Comparison of ENCODE assay signal across 10 mouse cellular contexts in genomic region chr19:46562581-46563515, GRCm38 (mm10). TPM values are rescaled to one million over a fixed set of nuclear protein-coding genes. Genes with fewer than 3 reads are reported as not detected.
A peak's percentile ranks its signal among the peaks of the same experiment; 100 is the strongest.
DNase-seq lines count a peak whose midpoint lies in the region; ATAC-seq lines count a peak whose summit lies in the region.
"Had no signal": no experiment of that assay in that cellular context is flagged by ENCODE, and none has a peak within 500 bp of the region (broad histone marks: within the 10 kb centered on the region; RNA-seq: fewer than 3 reads in every experiment).

No protein-coding gene starts in this region.

- H3K4me1 ChIP-seq in midbrain, embryonic 11.5 days (ENCODE audit: control insufficient read depth, insufficient read depth, low read length), result no peaks in the 10 kb centered on the region
- 0 out of 2 replicates have a peak, but pooled peaks cover 3% of the 10 kb centered on the region for H3K4me1 ChIP-seq in midbrain, embryonic 13.5 days (replicated peaks)
- peaks cover 28% of the 10 kb centered on the region for H3K4me1 ChIP-seq in heart, embryonic 10.5 days

- no peak for ATAC-seq in midbrain, embryonic 11.5 days (ENCODE audit: low FRiP score)
- no peak for ATAC-seq in midbrain, embryonic 13.5 days
- ATAC-seq in CD4-positive, CD25-positive, alpha-beta regulatory T cell, adult 4 months, result no peak
- ATAC-seq: forebrain, embryonic 13.5 days had no signal

- WGBS in midbrain, embryonic 11.5 days, result 90% methylated on average over 14 of the region's 14 CpGs
- 88% methylated on average over 14 of the region's 14 CpGs for WGBS in midbrain, embryonic 13.5 days
- 68% methylated on average over 14 of the region's 14 CpGs for WGBS in heart, embryonic 10.5 days

- H3K27me3 ChIP-seq in midbrain, embryonic 11.5 days (ENCODE audit: control insufficient read depth, insufficient read depth, low read length), result no peaks in the 10 kb centered on the region
- no peaks in the 10 kb centered on the region for H3K27me3 ChIP-seq in midbrain, embryonic 13.5 days
- no peaks in the 10 kb centered on the region for H3K27me3 ChIP-seq in heart, embryonic 10.5 days (ENCODE audit: insufficient read depth, poor library complexity, severe bottlenecking)
- H3K27me3 ChIP-seq in splenic B cell, adult 2 months (ENCODE audit: control insufficient read depth, insufficient read depth, low read length, poor library complexity, severe bottlenecking), result no peaks in the 10 kb centered on the region
- H3K27me3 ChIP-seq: forebrain, embryonic 13.5 days; intestine, embryonic 15.5 days; liver, embryonic 13.5 days had no signal

- H3K4me3 ChIP-seq in midbrain, embryonic 11.5 days (ENCODE audit: low read depth, low read length), result no peak overlapping the region
- H3K4me3 ChIP-seq in midbrain, embryonic 13.5 days (replicated peaks), result no peak overlapping the region
- H3K4me3 ChIP-seq in heart, embryonic 10.5 days, result no peak overlapping the region
- H3K4me3 ChIP-seq: forebrain, embryonic 13.5 days; intestine, embryonic 15.5 days; liver, embryonic 13.5 days had no signal

- peak; percentile 81 for DNase-seq in midbrain, embryonic 11.5 days (ENCODE audit: low spot score, missing footprints)
- DNase-seq in cerebellum, postnatal 25 days, result peak; percentile 72 to 81
- DNase-seq in heart, embryonic 10.5 days (ENCODE audit: low spot score), result no peak
- peak; percentile 13 for DNase-seq in splenic B cell, adult 2 months (ENCODE audit: low read depth, low spot score)
- no peak for DNase-seq in adipocyte (ENCODE audit: low spot score)

- no peak overlapping the region for H3K9ac ChIP-seq in midbrain, embryonic 11.5 days (ENCODE audit: low read length)
- no peak overlapping the region for H3K9ac ChIP-seq in midbrain, embryonic 13.5 days (replicated peaks)
- H3K9ac ChIP-seq: forebrain, embryonic 13.5 days; intestine, embryonic 15.5 days; liver, embryonic 13.5 days had no signal

- H3K4me2 ChIP-seq in midbrain, embryonic 11.5 days, result no peak overlapping the region
- H3K4me2 ChIP-seq in midbrain, embryonic 13.5 days (replicated peaks), result no peak overlapping the region
- H3K4me2 ChIP-seq: forebrain, embryonic 13.5 days; intestine, embryonic 15.5 days; liver, embryonic 13.5 days had no signal

- no peak overlapping the region for H3K27ac ChIP-seq in midbrain, embryonic 11.5 days (ENCODE audit: low read depth, low read length)
- H3K27ac ChIP-seq in midbrain, embryonic 13.5 days, result no peak overlapping the region
- H3K27ac ChIP-seq in heart, embryonic 10.5 days, result peak overlapping the region; percentile 70
- H3K27ac ChIP-seq: forebrain, embryonic 13.5 days; intestine, embryonic 15.5 days; liver, embryonic 13.5 days had no signal

- H3K9me3 ChIP-seq in midbrain, embryonic 11.5 days (ENCODE audit: control insufficient read depth, low read length), result no peaks in the 10 kb centered on the region
- no peaks in the 10 kb centered on the region for H3K9me3 ChIP-seq in midbrain, embryonic 13.5 days
- H3K9me3 ChIP-seq in heart, embryonic 10.5 days, result no peaks in the 10 kb centered on the region
- H3K9me3 ChIP-seq: forebrain, embryonic 13.5 days; intestine, embryonic 15.5 days; liver, embryonic 13.5 days had no signal

- H3K36me3 ChIP-seq in midbrain, embryonic 11.5 days (ENCODE audit: control insufficient read depth, insufficient read depth, low read length), result peaks cover 4% of the 10 kb centered on the region; the same call in 1 of the 2 replicates
- H3K36me3 ChIP-seq in midbrain, embryonic 13.5 days, result peaks cover 21% of the 10 kb centered on the region
- H3K36me3 ChIP-seq in heart, embryonic 10.5 days, result peaks cover 17% of the 10 kb centered on the region
- H3K36me3 ChIP-seq in splenic B cell, adult 2 months (ENCODE audit: control insufficient read depth, insufficient read depth, low read length, poor library complexity, severe bottlenecking), result no peaks in the 10 kb centered on the region
- H3K36me3 ChIP-seq: intestine, embryonic 15.5 days; liver, embryonic 13.5 days had no signal

RNA-seq across cellular contexts. Expression of gene Arl3, which starts 10.2 kb away (rescaled TPM):
- 155 and 160 TPM in 2 replicates for polyA plus RNA-seq in midbrain, embryonic 11.5 days (2014; fragmentation: Nextera tagmentation; extraction: Ambion mirVana)
- 226 and 238 TPM in 2 replicates for polyA plus RNA-seq in midbrain, embryonic 13.5 days (2015; fragmentation: Nextera tagmentation; extraction: Ambion mirVana)
- polyA plus RNA-seq in heart, embryonic 10.5 days (2016; fragmentation: Nextera tagmentation; extraction: Ambion mirVana), result 112 and 134 TPM in 2 replicates
- 10 to 100 TPM; 29.0 to 34.9 TPM for polyA plus RNA-seq in CD4-positive, CD25-positive, alpha-beta regulatory T cell, adult 4 months (2017; shearing (Covaris generic))

RNA-seq across cellular contexts. Expression of gene Sfxn2, which starts 10.3 kb away (rescaled TPM):
- 12.1 and 12.7 TPM in 2 replicates for polyA plus RNA-seq in midbrain, embryonic 11.5 days (2014; fragmentation: Nextera tagmentation; extraction: Ambion mirVana)
- 10.3 and 11.9 TPM in 2 replicates for polyA plus RNA-seq in midbrain, embryonic 13.5 days (2015; fragmentation: Nextera tagmentation; extraction: Ambion mirVana)
- polyA plus RNA-seq in heart, embryonic 10.5 days (2016; fragmentation: Nextera tagmentation; extraction: Ambion mirVana), result 14.2 and 14.5 TPM in 2 replicates
- polyA plus RNA-seq in CD4-positive, CD25-positive, alpha-beta regulatory T cell, adult 4 months (2017; shearing (Covaris generic)), result 10 to 100 TPM in 1 of 2 experiments, 1 to 10 TPM in 1; 6.2 to 13.4 TPM

RNA-seq across cellular contexts. Expression of gene Wbp1l, which starts 36.0 kb away (rescaled TPM):
- 29.0 and 30.3 TPM in 2 replicates for polyA plus RNA-seq in midbrain, embryonic 11.5 days (2014; fragmentation: Nextera tagmentation; extraction: Ambion mirVana)
- 38.9 and 41.9 TPM in 2 replicates for polyA plus RNA-seq in midbrain, embryonic 13.5 days (2015; fragmentation: Nextera tagmentation; extraction: Ambion mirVana)
- polyA plus RNA-seq in heart, embryonic 10.5 days (2016; fragmentation: Nextera tagmentation; extraction: Ambion mirVana), result 53.9 and 61.8 TPM in 2 replicates
- 10 to 100 TPM; 19.2 to 20.8 TPM for polyA plus RNA-seq in CD4-positive, CD25-positive, alpha-beta regulatory T cell, adult 4 months (2017; shearing (Covaris generic))

Comparison
In these comparisons a context has a peak if more than half of its experiments do, and no peak if none do; other contexts are left out.
1. DNase-seq: peak in midbrain, embryonic 11.5 days (single experiment), cerebellum, postnatal 25 days (2 of 2) and splenic B cell, adult 2 months (single experiment); none in heart, embryonic 10.5 days (single experiment) and adipocyte (single experiment).